Mouse (Mus musculus) MEL (cell line): Measurements from ENCODE around the gene Gstp3. TPM values are rescaled to one million over a fixed set of nuclear protein-coding genes. Genes with fewer than 3 reads are reported as not detected.

Source experiments
- DNase-seq: peaks from one replicate; pipeline ENCODE4 v3.0.0; 2011; ENCODE audit warnings: low read depth, low spot score
- H3K27ac ChIP-seq: 2 replicates; pipeline ENCODE4 v1.5.1; 2012; ENCODE audit warnings: low read depth, mild to moderate bottlenecking, control low read depth, low read length, moderate library complexity; ENCODE audit not compliant: control insufficient read depth
- H3K27me3 ChIP-seq, 2 experiments: fragments of 150-350 bp in 1 of 2; sonication (generic) in 1 of 2; 2 replicates each; pipeline ENCODE4 v1.6.1; 2012; ENCODE audit warnings: low read length in 2 of 2, mild to moderate bottlenecking in 2 of 2, improper control_type of control experiment in 1 of 2, moderate library complexity in 1 of 2; ENCODE audit not compliant: insufficient read depth in 2 of 2, control insufficient read depth in 1 of 2
- H3K36me3 ChIP-seq, 2 experiments: 2 replicates each; pipeline ENCODE4 v1.6.1; 2012 to 2014; ENCODE audit warnings: low read length in 2 of 2, improper control_type of control experiment in 1 of 2, inconsistent platforms in 1 of 2, mild to moderate bottlenecking in 1 of 2; ENCODE audit not compliant: insufficient read depth in 2 of 2, control insufficient read depth in 1 of 2
- H3K4me1 ChIP-seq, 2 experiments: fragments of 150-350 bp in 1 of 2; sonication (generic) in 1 of 2; 2 replicates each; pipeline ENCODE4 v1.6.1; 2012; ENCODE audit warnings: low read length in 2 of 2, improper control_type of control experiment in 1 of 2, mild to moderate bottlenecking in 1 of 2; ENCODE audit not compliant: insufficient read depth in 2 of 2, control insufficient read depth in 1 of 2
- H3K4me3 ChIP-seq, 2 experiments: fragments of 150-350 bp in 1 of 2; sonication (generic) in 1 of 2; 2 replicates each; pipeline ENCODE4 v1.5.1; 2012; ENCODE audit warnings: low read depth in 2 of 2, low read length in 2 of 2, mild to moderate bottlenecking in 2 of 2, moderate library complexity in 2 of 2, control low read depth in 1 of 2, improper control_type of control experiment in 1 of 2; ENCODE audit not compliant: control insufficient read depth in 1 of 2, insufficient read depth in 1 of 2
- H3K79me2 ChIP-seq: 2 replicates; pipeline ENCODE4 v1.6.1; 2012; ENCODE audit warnings: mild to moderate bottlenecking, low read length, moderate library complexity; ENCODE audit not compliant: control insufficient read depth, poor library complexity, insufficient read depth
- H3K9ac ChIP-seq: 2 replicates; pipeline ENCODE4 v1.6.1; 2012; ENCODE audit warnings: low read depth, mild to moderate bottlenecking, control low read depth, low read length, moderate library complexity; ENCODE audit not compliant: control insufficient read depth, poor library complexity, severe bottlenecking
- H3K9me3 ChIP-seq: fragments of 150-350 bp; sonication (generic); replicated peaks from 2 replicates; pipeline ENCODE4 v1.6.1; 2012; ENCODE audit warnings: mild to moderate bottlenecking, low read length, improper control_type of control experiment, moderate library complexity; ENCODE audit not compliant: insufficient read depth
- BHLHE40 ChIP-seq: IDR thresholded peaks from 2 replicates; pipeline ENCODE4 v1.6.1; 2012; ENCODE audit warnings: low read depth, mild to moderate bottlenecking, inconsistent platforms, low read length, improper control_type of control experiment, borderline replicate concordance
- CHD1 ChIP-seq: IDR thresholded peaks from 2 replicates; pipeline ENCODE4 v1.6.1; 2012; ENCODE audit warnings: low read depth, mild to moderate bottlenecking, inconsistent platforms, low read length, improper control_type of control experiment
- CHD2 ChIP-seq: IDR thresholded peaks from 2 replicates; pipeline ENCODE4 v1.6.1; 2011; ENCODE audit warnings: low read length, improper control_type of control experiment
- E2F4 ChIP-seq: IDR thresholded peaks from 2 replicates; pipeline ENCODE4 v1.6.1; 2011; ENCODE audit warnings: low read depth, low read length, improper control_type of control experiment, borderline replicate concordance
- EP300 ChIP-seq, 2 experiments: IDR thresholded peaks; 2 replicates each; pipeline ENCODE4 v1.6.1; 2011; ENCODE audit warnings: improper control_type of control experiment in 2 of 2, low read length in 2 of 2, low read depth in 1 of 2, mild to moderate bottlenecking in 1 of 2
- ETS1 ChIP-seq: IDR thresholded peaks from 2 replicates; pipeline ENCODE4 v1.6.1; 2012; ENCODE audit warnings: low read depth, mild to moderate bottlenecking, inconsistent platforms, low read length, improper control_type of control experiment, moderate library complexity
- GATA1 ChIP-seq: IDR thresholded peaks from 2 replicates; pipeline ENCODE4 v1.6.1; 2011; ENCODE audit warnings: low read depth, low read length, improper control_type of control experiment
- HCFC1 ChIP-seq: IDR thresholded peaks from 2 replicates; pipeline ENCODE4 v1.6.1; 2012; ENCODE audit warnings: low read depth, mild to moderate bottlenecking, inconsistent platforms, low read length, improper control_type of control experiment, moderate library complexity
- KAT2A ChIP-seq: conservative IDR thresholded peaks from 2 replicates; pipeline ENCODE4 v1.6.1; 2012; ENCODE audit warnings: low read depth, low read length, improper control_type of control experiment, inconsistent platforms
- MXI1 ChIP-seq: IDR thresholded peaks from 2 replicates; pipeline ENCODE4 v1.6.1; 2011; ENCODE audit warnings: mild to moderate bottlenecking, low read depth, low read length, improper control_type of control experiment
- MYB ChIP-seq: IDR thresholded peaks from 2 replicates; pipeline ENCODE4 v1.6.1; 2011; ENCODE audit warnings: mild to moderate bottlenecking, low read depth, low read length, improper control_type of control experiment
- MYC ChIP-seq: IDR thresholded peaks from 2 replicates; pipeline ENCODE4 v1.6.1; 2011; ENCODE audit warnings: low read depth, mild to moderate bottlenecking, low read length, improper control_type of control experiment, moderate library complexity
- NELFE ChIP-seq: IDR thresholded peaks from 2 replicates; pipeline ENCODE4 v1.6.1; 2011; ENCODE audit warnings: low read depth, low read length, improper control_type of control experiment
- NRF1 ChIP-seq: IDR thresholded peaks from 2 replicates; pipeline ENCODE4 v1.6.1; 2014; ENCODE audit warnings: low read depth, mild to moderate bottlenecking, inconsistent platforms, low read length, improper control_type of control experiment, moderate library complexity; ENCODE audit not compliant: poor library complexity, insufficient read depth, severe bottlenecking
- POLR2A ChIP-seq, 2 experiments: IDR thresholded peaks; 2 replicates each; pipeline ENCODE4 v1.6.1; 2011 to 2012; ENCODE audit warnings: low read length in 2 of 2, mild to moderate bottlenecking in 2 of 2, control low read depth in 1 of 2, improper control_type of control experiment in 1 of 2, low read depth in 1 of 2, moderate library complexity in 1 of 2; ENCODE audit not compliant: control insufficient read depth in 1 of 2, insufficient read depth in 1 of 2, poor library complexity in 1 of 2
- POLR2AphosphoS2 ChIP-seq: IDR thresholded peaks from 2 replicates; pipeline ENCODE4 v1.6.1; 2011; ENCODE audit warnings: low read length, improper control_type of control experiment
- POLR2AphosphoS5 ChIP-seq: IDR thresholded peaks from 2 replicates; pipeline ENCODE4 v1.6.1; 2012; ENCODE audit warnings: low read depth, borderline replicate concordance, mild to moderate bottlenecking, inconsistent platforms, low read length, moderate library complexity, mixed read lengths
- RAD21 ChIP-seq: IDR thresholded peaks from 2 replicates; pipeline ENCODE4 v1.6.1; 2011; ENCODE audit warnings: mild to moderate bottlenecking, low read depth, low read length, improper control_type of control experiment
- RCOR1 ChIP-seq: IDR thresholded peaks from 2 replicates; pipeline ENCODE4 v1.6.1; 2012; ENCODE audit warnings: low read depth, mild to moderate bottlenecking, inconsistent platforms, low read length, improper control_type of control experiment
- SIN3A ChIP-seq: IDR thresholded peaks from 2 replicates; pipeline ENCODE4 v1.6.1; 2012; ENCODE audit warnings: low read length, improper control_type of control experiment, inconsistent platforms
- SMC3 ChIP-seq: IDR thresholded peaks from 2 replicates; pipeline ENCODE4 v1.6.1; 2011; ENCODE audit warnings: low read depth, low read length, improper control_type of control experiment
- TAL1 ChIP-seq: IDR thresholded peaks from 2 replicates; pipeline ENCODE4 v1.6.1; 2012; ENCODE audit warnings: mild to moderate bottlenecking, inconsistent platforms, low read length, moderate library complexity, mixed read lengths
- UBTF ChIP-seq: IDR thresholded peaks from 2 replicates; pipeline ENCODE4 v1.6.1; 2012; ENCODE audit warnings: low read depth, mild to moderate bottlenecking, inconsistent platforms, low read length, improper control_type of control experiment, moderate library complexity, borderline replicate concordance; ENCODE audit not compliant: insufficient read depth
- USF1 ChIP-seq: IDR thresholded peaks from 2 replicates; pipeline ENCODE4 v1.6.1; 2014; ENCODE audit warnings: low read depth, mild to moderate bottlenecking, inconsistent platforms, low read length, improper control_type of control experiment, moderate library complexity
- USF2 ChIP-seq, 2 experiments: IDR thresholded peaks; 2 replicates each; pipeline ENCODE4 v1.6.1; 2011 to 2012; ENCODE audit warnings: improper control_type of control experiment in 2 of 2, low read length in 2 of 2, borderline replicate concordance in 1 of 2, inconsistent platforms in 1 of 2, low read depth in 1 of 2, mild to moderate bottlenecking in 1 of 2; ENCODE audit not compliant: insufficient read depth in 1 of 2
- ZC3H11A ChIP-seq: IDR thresholded peaks from 2 replicates; pipeline ENCODE4 v1.6.1; 2012; ENCODE audit warnings: low read depth, mild to moderate bottlenecking, inconsistent platforms, low read length, improper control_type of control experiment
- ZMIZ1 ChIP-seq: IDR thresholded peaks from 2 replicates; pipeline ENCODE4 v1.6.1; 2012; ENCODE audit warnings: low read depth, mild to moderate bottlenecking, inconsistent platforms, low read length, improper control_type of control experiment, moderate library complexity
- polyA plus RNA-seq, 2 experiments: library from polyadenylated mRNA; stranded (reverse) in 1 of 2; unstranded in 1 of 2; fragments of >175 nt in 1 of 2; fragments of >200 nt in 1 of 2; gene quantifications; 2 replicates each; pipeline versions ENCODE4 v1.2.1 to v1.2.4; 2012; ENCODE audit warnings: low replicate concordance in 2 of 2, low read depth in 1 of 2; ENCODE audit not compliant: insufficient read length in 2 of 2, insufficient read depth in 1 of 2, missing spikeins in 1 of 2
- total RNA-seq: library from RNA; depleted of rRNA; stranded (reverse); fragments of 300-350 nt; gene quantifications from 2 replicates; pipeline ENCODE4 v1.2.3, GENCODE M21; 2012

Gstp3 gene
- total and polyA plus RNA-seq, 3 experiments, result 0.84 TPM; not detected in 2

DNA sequence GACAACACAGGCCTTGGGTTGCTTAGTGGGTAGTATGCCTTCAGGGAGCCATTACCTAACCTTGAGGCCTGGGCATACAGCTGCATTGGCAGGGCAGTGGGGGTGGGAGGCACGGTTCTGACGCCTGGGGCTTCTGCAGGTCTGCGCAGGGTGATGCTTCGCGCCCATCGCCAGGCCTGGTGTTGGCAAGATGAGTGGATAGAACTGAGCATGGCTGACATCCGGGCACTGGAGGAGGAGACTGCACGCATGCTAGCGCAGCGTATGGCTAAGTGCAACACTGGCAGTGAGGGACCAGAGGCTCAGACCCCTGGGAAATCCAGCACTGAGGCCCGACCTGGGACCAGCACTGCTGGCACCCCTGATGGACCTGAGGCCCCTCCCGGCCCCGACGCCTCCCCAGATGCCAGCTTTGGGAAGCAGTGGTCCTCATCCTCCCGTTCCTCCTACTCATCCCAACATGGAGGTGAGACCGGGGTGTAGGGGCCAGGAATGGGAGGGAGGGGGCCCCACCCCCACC lies 45.4 kb upstream of the Gstp3 start:
- H3K4me1 ChIP-seq, result peaks cover 0 to 6% of the 10 kb centered on the region in 2 experiments; a peak in 1 of 4 replicates
- no peak overlapping the region for H3K4me3 ChIP-seq
- no peak overlapping the region for H3K27ac ChIP-seq
- H3K9me3 ChIP-seq, result no peaks in the 10 kb centered on the region
- H3K9ac ChIP-seq, result no peak overlapping the region
- no peak for TF ChIP-seq BHLHE40
- TF ChIP-seq NELFE, result no peak
- no peak for TF ChIP-seq EP300 (IDR thresholded peaks at IDR 0.05; ENCODE audit: low read depth in 1 of 2, low read length in 2 of 2)
- TF ChIP-seq CHD1, result no peak
- no peak for TF ChIP-seq MYB
- no peak for TF ChIP-seq USF1
- TF ChIP-seq CHD2, result no peak
- TF ChIP-seq SIN3A, result no peak
- no peak for TF ChIP-seq POLR2AphosphoS2
- no peak for TF ChIP-seq NRF1
- no peak for TF ChIP-seq ETS1
- TF ChIP-seq KAT2A, result no peak
- no peak for TF ChIP-seq ZMIZ1
- TF ChIP-seq ZC3H11A, result no peak
- no peak for TF ChIP-seq TAL1
- no peak for TF ChIP-seq MXI1
- no peak for TF ChIP-seq RCOR1
- no peak for TF ChIP-seq UBTF
- TF ChIP-seq HCFC1, result no peak
- TF ChIP-seq, all 39 proteins: peak for 0
- peaks cover 6% of the 10 kb centered on the region for H3K79me2 ChIP-seq
- DNase-seq, result no peak
- no peaks in the 10 kb centered on the region for H3K36me3 ChIP-seq
- no peaks in the 10 kb centered on the region for H3K27me3 ChIP-seq

DNA sequence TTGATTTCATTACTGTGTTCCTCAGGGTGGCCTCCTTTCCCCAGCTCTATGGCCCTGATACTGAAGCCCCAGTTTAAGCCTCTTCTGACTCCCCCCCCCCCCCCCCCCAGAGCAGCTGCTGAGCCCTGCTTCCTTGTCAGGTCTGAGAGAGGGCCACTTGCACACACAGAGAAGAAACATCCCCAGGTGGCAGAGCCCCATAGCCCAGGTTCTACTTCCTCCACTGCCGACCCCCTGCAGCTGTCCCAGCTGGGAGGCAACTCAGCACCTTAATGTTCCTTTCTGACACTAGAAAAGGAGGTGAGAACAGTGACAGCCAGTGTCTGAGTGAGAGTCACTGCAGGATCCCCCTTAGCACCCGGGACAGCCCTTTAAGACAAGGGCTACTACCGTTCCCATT lies 44.4 kb upstream of the Gstp3 start:
- peaks cover 0 to 2% of the 10 kb centered on the region in 2 experiments; a peak in 1 of 4 replicates for H3K36me3 ChIP-seq
- H3K27ac ChIP-seq, result no peak overlapping the region
- H3K79me2 ChIP-seq, result peaks cover 6% of the 10 kb centered on the region
- DNase-seq, result no peak
- TF ChIP-seq E2F4 (no peak), SMC3 (no peak), EP300 (IDR thresholded peaks at IDR 0.05; ENCODE audit: low read depth in 1 of 2, low read length in 2 of 2) (no peak), POLR2A (IDR thresholded peaks at IDR 0.05; ENCODE audit: control insufficient read depth in 1 of 2, insufficient read depth in 1 of 2, low read depth in 1 of 2, low read length in 2 of 2, poor library complexity in 1 of 2) (no peak), ETS1 (no peak), MYC (no peak), CHD1 (no peak), USF2 (IDR thresholded peaks at IDR 0.05; ENCODE audit: borderline replicate concordance in 1 of 2, insufficient read depth in 1 of 2, low read depth in 1 of 2, low read length in 2 of 2) (no peak), POLR2AphosphoS2 (no peak), CHD2 (no peak), POLR2AphosphoS5 (no peak), NRF1 (no peak), GATA1 (no peak), RAD21 (no peak)
- no peak overlapping the region for H3K9ac ChIP-seq
- H3K4me1 ChIP-seq, result peaks cover 0 to 10% of the 10 kb centered on the region in 2 experiments; a peak in 1 of 4 replicates
- no peaks in the 10 kb centered on the region for H3K9me3 ChIP-seq
- H3K27me3 ChIP-seq, result no peaks in the 10 kb centered on the region
- no peak overlapping the region for H3K4me3 ChIP-seq
